In the genomic region with DNA sequence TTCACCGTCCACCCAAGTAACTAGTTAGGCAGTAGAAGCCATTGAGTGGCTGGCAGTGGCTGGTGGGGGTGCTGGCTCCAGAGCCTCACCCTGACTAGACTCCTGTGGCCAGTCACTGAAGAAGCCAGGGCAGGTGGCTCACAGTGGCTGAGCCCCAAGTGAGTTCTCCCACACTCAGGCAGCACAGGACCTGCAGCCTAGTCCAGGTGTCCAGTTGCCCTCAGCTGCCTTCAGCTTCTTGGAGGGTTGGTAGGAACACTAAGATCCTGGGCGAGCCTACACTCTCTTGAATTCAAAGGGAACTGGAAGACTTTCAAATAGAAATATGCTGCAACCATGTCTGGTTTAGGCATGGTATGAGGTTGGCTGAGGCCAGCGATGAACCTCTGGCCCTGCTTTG, we compare ENCODE assay signal across 18 mouse cellular contexts. TPM values are rescaled to one million over a fixed set of nuclear protein-coding genes. Genes with fewer than 3 reads are reported as not detected.
DNase-seq lines count a peak whose midpoint lies in the region; ATAC-seq and TF ChIP-seq lines count a peak whose summit lies in the region.
"Had no signal": no experiment of that assay in that cellular context is flagged by ENCODE, and none has a peak within 500 bp of the region (broad histone marks: within the 10 kb centered on the region; RNA-seq: fewer than 3 reads in every experiment).

No protein-coding gene starts in this region.

- H3K9me3 ChIP-seq in heart, embryonic 11.5 days (replicated peaks; ENCODE audit: control insufficient read depth, low read length) = no peaks in the 10 kb centered on the region
- H3K9me3 ChIP-seq: embryonic facial prominence, embryonic 10.5 days; embryonic facial prominence, embryonic 12.5 days; forebrain, embryonic 13.5 days; forebrain, embryonic 15.5 days had no signal

- no peak for ATAC-seq in heart, embryonic 11.5 days (replicated peaks; ENCODE audit: insufficient number of reproducible peaks, low FRiP score, low TSS enrichment)
- ATAC-seq: forebrain, embryonic 13.5 days; forebrain, embryonic 15.5 days had no signal

- H3K79me2 ChIP-seq in heart, adult 2 months (replicated peaks; ENCODE audit: control insufficient read depth, insufficient read depth, low read length) = no peaks in the 10 kb centered on the region

- H3K4me1 ChIP-seq in heart, embryonic 11.5 days (ENCODE audit: control insufficient read depth, insufficient read depth, low read length) = no peaks in the 10 kb centered on the region
- H3K4me1 ChIP-seq in heart, adult 2 months (ENCODE audit: control insufficient read depth, insufficient read depth, low read length) = peaks cover 2% of the 10 kb centered on the region; the same call in 1 of the 2 replicates
- no peaks in the 10 kb centered on the region for H3K4me1 ChIP-seq in thymus, adult 2 months (replicated peaks; ENCODE audit: control insufficient read depth, insufficient read depth, low read length)
- H3K4me1 ChIP-seq: embryonic facial prominence, embryonic 10.5 days; embryonic facial prominence, embryonic 12.5 days; forebrain, embryonic 13.5 days; forebrain, embryonic 15.5 days had no signal

- H3K27ac ChIP-seq in gastrocnemius, adult 2 months = peak overlapping the region; percentile 65
- H3K27ac ChIP-seq in heart, embryonic 11.5 days (ENCODE audit: low read depth, low read length) = no peak overlapping the region
- no peak overlapping the region for H3K27ac ChIP-seq in heart, adult 2 months
- H3K27ac ChIP-seq in thymus, adult 2 months (ENCODE audit: control insufficient read depth, insufficient read depth, low read length) = no peak overlapping the region
- H3K27ac ChIP-seq: embryonic facial prominence, embryonic 10.5 days; embryonic facial prominence, embryonic 12.5 days; forebrain, embryonic 13.5 days; forebrain, embryonic 15.5 days had no signal

- H3K27me3 ChIP-seq in heart, embryonic 11.5 days (ENCODE audit: control insufficient read depth, insufficient read depth, low read length) = no peaks in the 10 kb centered on the region
- H3K27me3 ChIP-seq in heart, adult 2 months (ENCODE audit: control insufficient read depth, insufficient read depth, low read length) = no peaks in the 10 kb centered on the region
- H3K27me3 ChIP-seq in thymus, adult 2 months (ENCODE audit: control insufficient read depth, insufficient read depth, low read length) = no peaks in the 10 kb centered on the region
- H3K27me3 ChIP-seq: embryonic facial prominence, embryonic 12.5 days; forebrain, embryonic 13.5 days; forebrain, embryonic 15.5 days had no signal

- H3K9ac ChIP-seq in heart, embryonic 11.5 days (ENCODE audit: low read depth, low read length) = 0 out of 2 replicates have a peak overlapping the region, but pooled peaks have one; percentile 7
- no peak overlapping the region for H3K9ac ChIP-seq in heart, adult 2 months (ENCODE audit: low read depth, low read length)
- H3K9ac ChIP-seq: embryonic facial prominence, embryonic 12.5 days; forebrain, embryonic 13.5 days; forebrain, embryonic 15.5 days had no signal

- H3K4me2 ChIP-seq in heart, embryonic 11.5 days = no peak overlapping the region
- H3K4me2 ChIP-seq: embryonic facial prominence, embryonic 12.5 days; forebrain, embryonic 13.5 days; forebrain, embryonic 15.5 days had no signal

- WGBS in heart, embryonic 11.5 days (ENCODE audit: insufficient replicate concordance) = 93% methylated on average over 3 of the region's 3 CpGs
- 84% methylated on average over 3 of the region's 3 CpGs for WGBS in heart, adult 2 months
- WGBS in thymus, adult 2 months = 94% methylated on average over 3 of the region's 3 CpGs

- TF ChIP-seq CTCF in gastrocnemius, adult 2 months (IDR thresholded peaks at IDR 0.05) = no peak
- TF ChIP-seq CTCF in heart, adult 2 months (IDR thresholded peaks at IDR 0.05) = no peak
- no peak for TF ChIP-seq CTCF in thymus, adult 2 months (IDR thresholded peaks at IDR 0.05; ENCODE audit: borderline replicate concordance, control insufficient read depth, extremely low read depth, insufficient read depth, low read length, poor library complexity)

- no peak overlapping the region for H3K4me3 ChIP-seq in gastrocnemius, adult 2 months
- H3K4me3 ChIP-seq in heart, embryonic 11.5 days (ENCODE audit: low read depth, low read length) = no peak overlapping the region
- H3K4me3 ChIP-seq in heart, adult 2 months = no peak overlapping the region
- no peak overlapping the region for H3K4me3 ChIP-seq in thymus, adult 2 months (ENCODE audit: control insufficient read depth, insufficient read depth, low read length)
- H3K4me3 ChIP-seq: embryonic facial prominence, embryonic 10.5 days; embryonic facial prominence, embryonic 12.5 days; forebrain, embryonic 13.5 days; forebrain, embryonic 15.5 days had no signal

- intact Hi-C loops in gastrocnemius, adult 2 months (cut with DNase I) = no loop called here
- intact Hi-C loops in gastrocnemius, postnatal 14 days (cut with DNase I; ENCODE audit: low total_unique reads) = no loop called here
- intact Hi-C loops in heart, adult 2 months (cut with DNase I) = no loop called here

- DNase-seq in gastrocnemius, adult 2 months = peak; percentile 49
- DNase-seq in gastrocnemius, postnatal 14 days = no peak
- DNase-seq in heart, adult 2 months = no peak
- peak; percentile 57 for DNase-seq in skeletal muscle tissue, adult 2 months (ENCODE audit: low read depth, low spot score)
- DNase-seq in thymus, adult 2 months = no peak
- DNase-seq: adrenal gland, postnatal 10 days; adrenal gland, postnatal 25 days; cerebellum, adult 11-12 months; cerebellum, adult 2 months; cerebellum, adult 9-10 months; cerebellum, postnatal 10 days; cerebellum, postnatal 25 days had no signal

- no peak for TF ChIP-seq POLR2A in heart, adult 2 months (IDR thresholded peaks at IDR 0.05; ENCODE audit: insufficient read depth, low read depth, low read length)
- TF ChIP-seq POLR2A in thymus, adult 2 months (IDR thresholded peaks at IDR 0.05; ENCODE audit: control insufficient read depth, extremely low read depth, insufficient read depth, low read length, poor library complexity) = no peak

- TF ChIP-seq EP300 in heart, adult 2 months (IDR thresholded peaks at IDR 0.05; ENCODE audit: insufficient read depth, low read depth, low read length) = no peak

- peaks cover 19% of the 10 kb centered on the region for H3K36me3 ChIP-seq in heart, embryonic 11.5 days (ENCODE audit: control insufficient read depth, insufficient read depth, low read length)
- H3K36me3 ChIP-seq in heart, adult 2 months (ENCODE audit: control insufficient read depth, insufficient read depth, low read length) = no peaks in the 10 kb centered on the region
- H3K36me3 ChIP-seq in thymus, adult 2 months (ENCODE audit: control insufficient read depth, insufficient read depth, low read length) = peaks cover 36% of the 10 kb centered on the region

RNA-seq across cellular contexts. Expression of a gene that starts 11.4 kb away (rescaled TPM):
- total RNA-seq in gastrocnemius, adult 2 months (2021) = 10 to 100 TPM; 11.8 to 13.3 TPM
- 10 to 100 TPM in 1 of 2 experiments, 1 to 10 TPM in 1; 9.5 to 13.4 TPM for total RNA-seq in gastrocnemius, postnatal 14 days (2021)
- polyA plus RNA-seq in heart, embryonic 11.5 days (2014; fragmentation: Nextera tagmentation; extraction: Ambion mirVana) = 46.2 and 52.8 TPM in 2 replicates
- 10 to 100 TPM; 34.1 to 37.8 TPM for total RNA-seq in heart, adult 2 months (2021)
- polyA plus RNA-seq in heart, adult 2 months (2012; rRNA removed) = 33.6 and 38.5 TPM in 2 replicates
- polyA plus RNA-seq in thymus, adult 2 months (2012; rRNA removed) = 43.3 and 49.7 TPM in 2 replicates

RNA-seq across cellular contexts. Expression of a gene that starts 39.7 kb away (rescaled TPM):
- total RNA-seq in gastrocnemius, adult 2 months (2021) = under 1 TPM; 0.59 to 0.64 TPM
- total RNA-seq in gastrocnemius, postnatal 14 days (2021) = 1 to 10 TPM in 1 of 2 experiments, under 1 TPM in 1; 0.78 to 1.4 TPM
- polyA plus RNA-seq in heart, embryonic 11.5 days (2014; fragmentation: Nextera tagmentation; extraction: Ambion mirVana) = 17.9 and 21.3 TPM in 2 replicates
- 100 to 1,000 TPM; 200 to 231 TPM for total RNA-seq in heart, adult 2 months (2021)
- 125 and 164 TPM in 2 replicates for polyA plus RNA-seq in heart, adult 2 months (2012; rRNA removed)
- polyA plus RNA-seq in thymus, adult 2 months (2012; rRNA removed) = 48.4 and 50.5 TPM in 2 replicates
- total RNA-seq: MEL had no signal

Comparison
In these comparisons a context has a peak if more than half of its experiments do, and no peak if none do; other contexts are left out.
1. DNase-seq: peak in gastrocnemius, adult 2 months (single experiment) and skeletal muscle tissue, adult 2 months (single experiment); none in gastrocnemius, postnatal 14 days (single experiment), heart, adult 2 months (0 of 2) and thymus, adult 2 months (single experiment).
2. RNA of a gene that starts 39.7 kb away (total RNA-seq): 200 to 231 TPM in heart, adult 2 months; 0.78 to 1.4 TPM in gastrocnemius, postnatal 14 days and 0.59 to 0.64 TPM in gastrocnemius, adult 2 months; every median in the first group is over 10 times any median in the second.